Mouse (Mus musculus): Measurements from ENCODE around the gene Kif7. TPM values are rescaled to one million over a fixed set of nuclear protein-coding genes. Genes with fewer than 3 reads are reported as not detected.

The Kif7 gene
- total RNA-seq (2015) (0.11 and 0.13 TPM in 2 replicates), total RNA-seq (2017) (0.51 TPM in 1 of 2 replicates, not detected in the other)

- peak; percentile 69 for ATAC-seq (ENCODE audit: poor library complexity, severe bottlenecking)
Measured at GRCm38 (mm10) chr7:79715187-79715981, at the start of gene Kif7. Gene Kif7 (minus strand): TSS chr7:79715720.

GRCm38 (mm10) chr7:79762106-79762505 lies 46.6 kb upstream of the Kif7 start:
- no peak for ATAC-seq (ENCODE audit: poor library complexity, severe bottlenecking)

- no peak for ATAC-seq (ENCODE audit: poor library complexity, severe bottlenecking)
Measured at GRCm38 (mm10) chr7:79761124-79761876, 45.8 kb upstream of the Kif7 start.

GRCm38 (mm10) chr7:79759766-79760165 lies 44.2 kb upstream of the Kif7 start:
- no peak for ATAC-seq (ENCODE audit: poor library complexity, severe bottlenecking)

- no peak for ATAC-seq (ENCODE audit: poor library complexity, severe bottlenecking)
Measured at GRCm38 (mm10) chr7:79758176-79758575, 42.7 kb upstream of the Kif7 start.

- ATAC-seq (ENCODE audit: poor library complexity, severe bottlenecking): no peak
Measured at GRCm38 (mm10) chr7:79756334-79756733, 40.8 kb upstream of the Kif7 start.

- ATAC-seq (ENCODE audit: poor library complexity, severe bottlenecking): no peak
Measured at GRCm38 (mm10) chr7:79749511-79749910, 34.0 kb upstream of the Kif7 start.

- no peak for ATAC-seq (ENCODE audit: poor library complexity, severe bottlenecking)
Measured at GRCm38 (mm10) chr7:79747659-79748058, 32.1 kb upstream of the Kif7 start.

- ATAC-seq (ENCODE audit: poor library complexity, severe bottlenecking): no peak
Measured at GRCm38 (mm10) chr7:79744585-79744984, 29.1 kb upstream of the Kif7 start.

GRCm38 (mm10) chr7:79744051-79744450 lies 28.5 kb upstream of the Kif7 start:
- no peak for ATAC-seq (ENCODE audit: poor library complexity, severe bottlenecking)

GRCm38 (mm10) chr7:79742659-79743536 lies 27.4 kb upstream of the Kif7 start, which contains the start of the genes Pex11a and Wdr93:
Gene Pex11a (minus strand): TSS chr7:79743131.
Gene Wdr93 (plus strand): TSS chr7:79743163.
- peak; percentile 99 for ATAC-seq (ENCODE audit: poor library complexity, severe bottlenecking)

- ATAC-seq (ENCODE audit: poor library complexity, severe bottlenecking): no peak
Measured at GRCm38 (mm10) chr7:79742277-79742658, 26.7 kb upstream of the Kif7 start.

GRCm38 (mm10) chr7:79740279-79740678 lies 24.8 kb upstream of the Kif7 start:
- ATAC-seq (ENCODE audit: poor library complexity, severe bottlenecking): no peak

- ATAC-seq (ENCODE audit: poor library complexity, severe bottlenecking): no peak
Measured at GRCm38 (mm10) chr7:79738913-79739312, 23.4 kb upstream of the Kif7 start.

- ATAC-seq (ENCODE audit: poor library complexity, severe bottlenecking): no peak
Measured at GRCm38 (mm10) chr7:79736511-79736910, 21.0 kb upstream of the Kif7 start.

GRCm38 (mm10) chr7:79734563-79734962 lies 19.0 kb upstream of the Kif7 start:
- no peak for ATAC-seq (ENCODE audit: poor library complexity, severe bottlenecking)

GRCm38 (mm10) chr7:79732622-79733021 lies 17.1 kb upstream of the Kif7 start, which contains the start of gene Plin1:
Gene Plin1 (minus strand): TSS chr7:79732903.
- peak; percentile 79 for ATAC-seq (ENCODE audit: poor library complexity, severe bottlenecking)

GRCm38 (mm10) chr7:79731438-79731837 lies 15.9 kb upstream of the Kif7 start:
- no peak for ATAC-seq (ENCODE audit: poor library complexity, severe bottlenecking)

GRCm38 (mm10) chr7:79729743-79730370 lies 14.3 kb upstream of the Kif7 start:
- ATAC-seq (ENCODE audit: poor library complexity, severe bottlenecking): no peak

GRCm38 (mm10) chr7:79729169-79729568 lies 13.6 kb upstream of the Kif7 start:
- peak; percentile 65; the same call in 1 of the 2 replicates for ATAC-seq (ENCODE audit: poor library complexity, severe bottlenecking)

All from megakaryocyte, adult 5-6 weeks (primary cell).